In the genomic region with DNA sequence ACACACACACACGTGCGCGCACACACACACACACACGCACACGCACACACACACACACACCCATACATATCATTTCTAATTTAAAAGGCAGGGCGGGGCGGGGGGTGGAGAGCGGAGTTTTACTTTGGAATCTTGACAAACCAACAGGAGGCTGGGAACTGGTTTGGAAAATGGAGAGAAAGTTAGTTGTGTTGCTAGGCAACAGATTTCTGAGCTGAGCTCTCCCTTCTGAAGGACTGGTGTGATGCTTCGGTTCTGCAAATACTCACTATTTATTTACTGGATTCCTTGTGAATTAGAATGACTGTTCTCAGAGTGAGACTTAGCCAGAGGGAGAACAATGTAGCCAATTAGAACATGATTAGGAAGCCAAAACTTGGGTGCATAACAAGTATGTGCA, we compare ENCODE assay signal across 14 mouse cellular contexts.
A peak's percentile ranks its signal among the peaks of the same experiment; 100 is the strongest.
DNase-seq lines count a peak whose midpoint lies in the region; ATAC-seq lines count a peak whose summit lies in the region.
"Had no signal": no experiment of that assay in that cellular context is flagged by ENCODE, and none has a peak within 500 bp of the region (broad histone marks: within the 10 kb centered on the region; RNA-seq: fewer than 3 reads in every experiment).

No protein-coding gene starts in this region.

- no peak overlapping the region for H3K27ac ChIP-seq in embryonic facial prominence, embryonic 14.5 days (replicated peaks; ENCODE audit: low read depth, low read length)
- H3K27ac ChIP-seq: embryonic facial prominence, embryonic 13.5 days; liver, embryonic 12.5 days had no signal

- H3K4me3 ChIP-seq in embryonic facial prominence, embryonic 14.5 days (ENCODE audit: low read depth, low read length): no peak overlapping the region
- H3K4me3 ChIP-seq: embryonic facial prominence, embryonic 13.5 days; liver, embryonic 12.5 days had no signal

- H3K4me1 ChIP-seq in embryonic facial prominence, embryonic 14.5 days (ENCODE audit: control insufficient read depth, insufficient read depth, low read length): no peaks in the 10 kb centered on the region; the same call in 1 of the 2 replicates
- H3K4me1 ChIP-seq: liver, embryonic 12.5 days had no signal

- ATAC-seq in embryonic facial prominence, embryonic 14.5 days (ENCODE audit: low read depth): no peak
- ATAC-seq: liver, embryonic 12.5 days had no signal

- no peak overlapping the region for H3K9ac ChIP-seq in embryonic facial prominence, embryonic 14.5 days (ENCODE audit: low read depth, low read length)
- H3K9ac ChIP-seq: embryonic facial prominence, embryonic 13.5 days; liver, embryonic 12.5 days had no signal

- H3K9me3 ChIP-seq in embryonic facial prominence, embryonic 14.5 days (ENCODE audit: control insufficient read depth, low read length): no peaks in the 10 kb centered on the region
- H3K9me3 ChIP-seq: embryonic facial prominence, embryonic 13.5 days; liver, embryonic 12.5 days had no signal

- no peaks in the 10 kb centered on the region for H3K36me3 ChIP-seq in embryonic facial prominence, embryonic 14.5 days (ENCODE audit: control insufficient read depth, insufficient read depth, low read length)
- H3K36me3 ChIP-seq: embryonic facial prominence, embryonic 13.5 days; liver, embryonic 12.5 days had no signal

- no peaks in the 10 kb centered on the region for H3K27me3 ChIP-seq in embryonic facial prominence, embryonic 14.5 days (replicated peaks; ENCODE audit: control insufficient read depth, insufficient read depth, low read length)
- H3K27me3 ChIP-seq: CH12.LX; liver, embryonic 12.5 days had no signal

- peak; percentile 17 to 18 for DNase-seq in heart, adult 18-20 months
- DNase-seq in heart, adult 8-10 months (ENCODE audit: low spot score): no peak
- DNase-seq in embryonic facial prominence, embryonic 14.5 days (ENCODE audit: low spot score): peak; percentile 30
- DNase-seq in layer of hippocampus, adult 9-11 months: peak; percentile 69
- peak; percentile 38 for DNase-seq in right cerebral cortex, adult 18-20 months
- DNase-seq in gastrocnemius, postnatal 4 days (ENCODE audit: low spot score in 2 of 2): no peak
- DNase-seq in adrenal gland, postnatal 14 days: no peak
- DNase-seq in urinary bladder, postnatal 14 days (ENCODE audit: low spot score): no peak
- DNase-seq: adrenal gland, adult 2 months; kidney, adult 9 months had no signal

- H3K4me2 ChIP-seq in embryonic facial prominence, embryonic 14.5 days (ENCODE audit: low read depth, low read length): no peak overlapping the region
- H3K4me2 ChIP-seq: embryonic facial prominence, embryonic 13.5 days; heart, embryonic 11.5 days; liver, embryonic 12.5 days had no signal

- 79% methylated on average over 9 of the region's 9 CpGs for WGBS in embryonic facial prominence, embryonic 14.5 days

Comparison
In these comparisons a context has a peak if more than half of its experiments do, and no peak if none do; other contexts are left out.
1. DNase-seq: peak in heart, adult 18-20 months (2 of 2), embryonic facial prominence, embryonic 14.5 days (single experiment), layer of hippocampus, adult 9-11 months (single experiment) and right cerebral cortex, adult 18-20 months (single experiment); none in heart, adult 8-10 months (single experiment), gastrocnemius, postnatal 4 days (0 of 2), adrenal gland, postnatal 14 days (single experiment) and urinary bladder, postnatal 14 days (single experiment).